Mouse (Mus musculus) layer of hippocampus, postnatal 14 days (tissue): ENCODE measurements around the gene Cel. TPM values are rescaled to one million over a fixed set of nuclear protein-coding genes. Genes with fewer than 3 reads are reported as not detected.

ENCODE experiments used
- DNase-seq, 2 experiments: peaks; one replicate each; pipeline ENCODE4 v3.0.0; 2021 to 2022; ENCODE audit warnings: low spot score in 2 of 2, mixed read lengths in 1 of 2
- total RNA-seq, 2 experiments: library from RNA; stranded (reverse); gene quantifications; 2 replicates each; pipeline ENCODE4 v1.2.3; 2021

Cel gene
- total RNA-seq, 2 experiments from 2014 or later, result not detected

- no peak for DNase-seq
These were observed 25.0 kb downstream of the Cel start for GRCm38 (mm10) chr2:28537995-28538816.

- no peak for DNase-seq
These were observed 25.6 kb downstream of the Cel start for GRCm38 (mm10) chr2:28537634-28537920.

GRCm38 (mm10) chr2:28536766-28537633 lies 26.2 kb downstream of the Cel start:
- DNase-seq, result no peak

GRCm38 (mm10) chr2:28536166-28536565 lies 27.0 kb downstream of the Cel start:
- no peak for DNase-seq

GRCm38 (mm10) chr2:28535650-28536049 lies 27.6 kb downstream of the Cel start:
- DNase-seq, result peak; percentile 63 to 83

- peak in 1 of 2 experiments; percentile 46 for DNase-seq
These were observed 28.0 kb downstream of the Cel start for GRCm38 (mm10) chr2:28535263-28535540.

- peak in 1 of 2 experiments; percentile 57 for DNase-seq
These were observed 28.6 kb downstream of the Cel start for GRCm38 (mm10) chr2:28534436-28535262.

- no peak for DNase-seq
These were observed 29.2 kb downstream of the Cel start for GRCm38 (mm10) chr2:28533901-28534435.

- DNase-seq, result peak; percentile 81 to 88
These were observed 30.0 kb downstream of the Cel start for GRCm38 (mm10) chr2:28532938-28533771.

GRCm38 (mm10) chr2:28530311-28530710 lies 32.9 kb downstream of the Cel start:
- DNase-seq, result no peak

GRCm38 (mm10) chr2:28529856-28530255 lies 33.3 kb downstream of the Cel start:
- no peak for DNase-seq

GRCm38 (mm10) chr2:28528354-28528730 lies 34.9 kb downstream of the Cel start:
- DNase-seq, result no peak

- DNase-seq, result no peak
These were observed 35.5 kb downstream of the Cel start for GRCm38 (mm10) chr2:28527436-28528353.

GRCm38 (mm10) chr2:28525943-28526876 lies 37.0 kb downstream of the Cel start:
- no peak for DNase-seq

- DNase-seq, result no peak
These were observed 37.8 kb downstream of the Cel start for GRCm38 (mm10) chr2:28525219-28525942.

GRCm38 (mm10) chr2:28524406-28524805 lies 38.8 kb downstream of the Cel start:
- DNase-seq, result peak in 1 of 2 experiments; percentile 0

GRCm38 (mm10) chr2:28523643-28524117 lies 39.5 kb downstream of the Cel start:
- DNase-seq, result peak; percentile 85 to 93
